Mouse (Mus musculus): ENCODE data around the gene Ndufaf5. TPM values are rescaled to one million over a fixed set of nuclear protein-coding genes. Genes with fewer than 3 reads are reported as not detected.
"Not testable (repeated sequence)": the region's sequence is repeated elsewhere in the genome, so short reads cannot be mapped to it uniquely, and the experiment has no call there.

The Ndufaf5 gene
- polyA plus RNA-seq (2012) = 14.4 and 15.1 TPM in 2 replicates

DNA sequence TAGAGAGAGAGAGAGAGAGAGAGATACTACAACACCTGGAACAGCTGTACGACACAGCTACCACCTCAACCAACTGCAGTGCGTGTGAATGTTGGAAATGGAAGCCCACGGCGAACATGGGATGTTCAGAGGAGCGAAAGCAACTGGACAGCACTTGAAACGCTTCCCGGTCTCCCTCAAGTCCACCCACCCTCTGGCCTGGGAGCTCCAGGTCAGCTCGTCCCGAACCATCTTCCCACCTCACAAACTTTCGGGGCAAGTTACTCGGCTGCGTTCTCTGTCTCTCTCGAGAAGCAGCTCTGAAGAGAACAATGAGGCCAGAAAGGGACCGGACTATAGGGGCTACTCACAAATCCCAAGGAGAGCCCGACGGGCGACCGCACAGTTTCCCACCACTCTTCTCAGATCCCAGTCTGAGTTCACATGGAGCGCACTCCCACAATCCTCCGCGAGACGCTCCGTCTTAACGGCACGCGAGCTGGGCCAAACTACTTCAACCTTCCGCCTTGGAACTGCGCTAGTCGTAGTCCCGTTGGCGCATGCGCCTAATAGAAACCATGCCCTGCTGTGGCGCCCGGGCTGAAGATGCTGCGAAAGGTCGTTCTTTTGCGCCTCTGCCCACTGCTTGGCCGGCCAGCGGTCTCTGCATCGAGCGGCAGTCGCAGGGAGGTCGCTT lies at the start of gene Ndufaf5, which contains the start of gene Esf1:
TSS of gene Ndufaf5 (plus strand) at position 523 of the 676 bp plus-strand sequence.
TSS of gene Esf1 (minus strand) at position 438 of the 676 bp plus-strand sequence.
- TF ChIP-seq GATA1 (IDR thresholded peaks at IDR 0.05; ENCODE audit: low read length) = no peak

DNA sequence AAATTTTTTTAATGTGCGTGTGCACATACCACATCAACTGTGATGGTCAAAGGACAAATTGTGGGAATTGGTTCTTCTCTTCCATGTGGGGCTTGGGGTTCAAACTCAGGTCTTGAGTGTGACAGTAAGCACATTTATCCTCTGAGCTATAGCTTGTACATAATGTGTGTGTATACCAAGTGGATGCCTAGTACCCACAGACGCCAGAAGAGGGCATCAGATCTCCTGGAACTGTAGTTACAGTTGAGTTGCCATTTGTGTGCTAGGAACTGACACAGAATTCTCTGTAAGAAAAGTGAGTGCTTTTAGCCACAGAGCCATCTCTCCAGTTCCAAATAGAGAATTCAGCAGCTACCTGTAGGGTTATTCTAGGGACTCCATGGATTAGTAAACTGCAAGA lies 44.9 kb upstream of the Ndufaf5 start:
- TF ChIP-seq GATA1 (IDR thresholded peaks at IDR 0.05; ENCODE audit: low read length) = no peak

GRCm38 (mm10) chr2:140151743-140152142 lies 18.7 kb upstream of the Ndufaf5 start, which contains the start of gene Gm17374:
TSS of gene Gm17374 (plus strand) at chr2:140152043.
- TF ChIP-seq GATA1 (IDR thresholded peaks at IDR 0.05; ENCODE audit: low read length) = not testable (repeated sequence)

- TF ChIP-seq GATA1 (IDR thresholded peaks at IDR 0.05; ENCODE audit: low read length) = no peak
Observed at GRCm38 (mm10) chr2:140159186-140159730, 11.2 kb upstream of the Ndufaf5 start.

DNA sequence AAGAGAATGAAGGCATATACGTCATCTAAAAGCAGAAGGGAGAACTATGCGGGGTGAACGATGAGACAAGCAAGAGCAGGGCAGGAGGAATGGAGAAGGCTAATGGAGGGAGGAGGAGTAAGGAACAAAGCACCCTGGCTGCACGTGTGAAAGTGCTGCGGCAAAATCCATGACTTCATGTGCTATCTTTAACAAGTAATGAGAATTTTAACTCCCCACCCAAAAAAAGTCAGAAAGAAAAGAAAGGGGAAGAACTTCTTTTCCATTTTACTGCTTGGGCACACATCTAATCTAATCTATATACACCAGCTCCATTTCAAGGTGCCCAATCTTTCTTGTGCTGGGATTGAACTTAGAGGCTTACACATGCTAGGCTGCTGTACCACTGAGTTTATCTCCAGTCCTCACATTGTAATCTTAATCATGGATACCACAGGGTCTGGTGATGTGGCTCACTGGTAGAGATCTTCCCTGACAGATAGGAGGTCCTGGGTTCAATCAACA lies 7.0 kb upstream of the Ndufaf5 start:
- TF ChIP-seq GATA1 (IDR thresholded peaks at IDR 0.05; ENCODE audit: low read length) = peak; percentile 99

DNA sequence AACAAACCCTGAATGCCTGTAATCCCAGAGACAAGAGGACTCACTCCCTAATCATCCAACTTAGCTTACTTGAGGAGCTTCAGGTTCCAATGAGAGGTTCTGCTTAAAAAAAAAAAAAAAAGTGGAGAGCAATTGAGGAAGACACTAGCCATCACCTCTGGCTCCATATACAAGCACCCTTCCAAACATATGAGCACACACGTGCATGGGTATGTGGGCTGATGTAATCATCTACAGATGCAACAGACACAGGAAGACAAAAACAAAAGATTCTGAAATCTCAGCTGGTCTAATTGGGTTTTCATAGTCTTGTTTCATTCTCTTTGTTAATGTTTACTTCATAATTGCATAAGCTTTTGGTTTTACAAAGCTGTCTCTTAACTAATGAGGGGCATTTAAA lies 1.4 kb upstream of the Ndufaf5 start:
- TF ChIP-seq GATA1 (IDR thresholded peaks at IDR 0.05; ENCODE audit: low read length) = no peak

DNA sequence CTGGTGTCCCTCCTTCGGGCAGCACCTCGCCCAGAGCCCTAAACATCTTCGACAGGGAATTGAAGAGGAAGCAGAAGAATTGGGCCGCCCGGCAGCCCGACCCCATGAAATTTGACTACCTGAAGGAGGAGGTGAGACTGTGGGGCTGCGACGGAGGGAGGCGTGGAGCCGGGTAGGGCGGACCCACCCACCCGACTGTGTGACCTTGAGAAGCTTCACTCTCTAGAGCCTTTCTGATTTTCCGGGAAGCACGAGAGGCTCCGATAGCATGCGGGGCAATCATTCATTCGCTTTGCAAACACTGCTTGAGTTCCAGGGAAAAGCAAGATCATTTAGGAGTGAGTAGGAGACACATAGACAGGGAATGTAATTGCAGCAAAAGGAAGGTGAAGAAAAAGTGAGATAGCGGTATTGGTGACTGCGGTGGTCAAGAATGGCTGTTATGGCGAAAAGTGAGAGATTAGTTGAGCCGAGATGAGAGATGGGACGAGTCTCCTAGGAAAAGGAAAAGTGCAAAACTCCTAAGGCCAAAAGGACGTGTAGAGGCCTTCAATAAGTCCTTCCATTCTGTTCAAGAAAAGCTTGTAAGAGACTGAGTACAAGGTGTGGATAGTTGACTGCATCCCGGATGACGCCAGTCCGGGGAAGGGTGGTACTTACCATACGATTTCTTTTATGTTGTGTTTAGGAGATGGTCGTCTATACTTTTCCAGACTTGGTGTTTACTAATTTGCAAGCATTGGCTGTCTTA lies 529 bp downstream of the Ndufaf5 start:
- no peak for TF ChIP-seq GATA1 (IDR thresholded peaks at IDR 0.05; ENCODE audit: low read length)

GRCm38 (mm10) chr2:140200713-140201112 lies 30.3 kb downstream of the Ndufaf5 start:
- no peak for TF ChIP-seq GATA1 (IDR thresholded peaks at IDR 0.05; ENCODE audit: low read length)

GRCm38 (mm10) chr2:140202573-140202972 lies 32.1 kb downstream of the Ndufaf5 start:
- TF ChIP-seq GATA1 (IDR thresholded peaks at IDR 0.05; ENCODE audit: low read length) = no peak

GRCm38 (mm10) chr2:140203756-140204155 lies 33.3 kb downstream of the Ndufaf5 start:
- no peak for TF ChIP-seq GATA1 (IDR thresholded peaks at IDR 0.05; ENCODE audit: low read length)

GRCm38 (mm10) chr2:140214519-140215027 lies 44.1 kb downstream of the Ndufaf5 start:
- TF ChIP-seq GATA1 (IDR thresholded peaks at IDR 0.05; ENCODE audit: low read length) = no peak

- no peak for TF ChIP-seq GATA1 (IDR thresholded peaks at IDR 0.05; ENCODE audit: low read length)
Observed at GRCm38 (mm10) chr2:140215415-140215814, 45.0 kb downstream of the Ndufaf5 start.

GRCm38 (mm10) chr2:140215965-140216364 lies 45.5 kb downstream of the Ndufaf5 start:
- TF ChIP-seq GATA1 (IDR thresholded peaks at IDR 0.05; ENCODE audit: low read length) = no peak

- no peak for TF ChIP-seq GATA1 (IDR thresholded peaks at IDR 0.05; ENCODE audit: low read length)
Observed at GRCm38 (mm10) chr2:140220325-140220724, 49.9 kb downstream of the Ndufaf5 start.

DNA sequence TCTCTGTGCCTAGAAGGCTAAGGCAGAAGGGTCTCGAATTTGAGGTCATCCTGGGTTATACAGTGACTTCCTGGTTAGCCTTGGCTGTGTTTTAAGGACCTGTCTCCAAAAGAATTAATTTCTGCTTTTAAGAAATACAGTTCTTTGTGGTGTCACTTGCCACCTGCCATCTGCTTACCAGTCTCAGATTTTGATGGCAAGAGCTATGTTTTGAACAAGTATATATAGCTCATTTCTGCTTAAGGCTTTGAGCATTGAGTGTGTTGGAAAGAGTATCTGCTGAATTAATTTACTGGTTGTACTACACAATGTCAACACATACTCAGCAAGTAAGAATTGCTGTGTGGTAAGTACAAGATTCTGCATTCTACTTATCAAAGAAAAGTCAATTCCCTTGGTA lies 59.8 kb downstream of the Ndufaf5 start:
- no peak for TF ChIP-seq GATA1 (IDR thresholded peaks at IDR 0.05; ENCODE audit: low read length)

DNA sequence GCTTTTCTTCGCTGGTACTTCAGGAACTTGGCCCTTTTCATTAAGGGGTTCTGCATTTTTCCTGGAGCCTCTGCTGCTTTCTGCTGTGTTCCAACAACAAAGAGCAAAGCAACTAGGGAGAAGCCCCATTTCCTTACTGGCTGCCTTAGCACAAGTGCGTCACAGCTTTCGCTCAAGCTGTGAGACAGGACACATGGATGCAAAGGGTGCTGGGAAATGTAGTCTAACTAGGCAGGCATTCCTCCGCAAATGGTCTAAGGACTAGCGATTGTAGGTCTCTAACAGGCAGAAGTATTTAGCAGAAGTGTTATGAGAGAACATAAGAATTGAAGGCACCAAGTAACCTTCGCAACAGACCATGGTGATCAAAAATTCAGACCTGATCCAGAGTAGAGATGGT lies 66.8 kb downstream of the Ndufaf5 start:
- TF ChIP-seq GATA1 (IDR thresholded peaks at IDR 0.05; ENCODE audit: low read length) = no peak

Measured in G1E-ER4 (cell line).